Mouse (Mus musculus) kidney, embryonic 14.5 days (tissue): Measurements from ENCODE around the gene Phlda2. TPM values are rescaled to one million over a fixed set of nuclear protein-coding genes. Genes with fewer than 3 reads are reported as not detected.

Experiments
- ATAC-seq: fragments of 200-750 bp; cut with Nextera tagmentation; 2 replicates; pipeline ENCODE4 v1.8.0; 2017; ENCODE audit warnings: moderate number of reproducible peaks, mild to moderate bottlenecking, moderate TSS enrichment, moderate library complexity; ENCODE audit not compliant: low FRiP score, low TSS enrichment
- H3K27ac ChIP-seq: fragments of 300-500 bp; sonication (generic); 2 replicates; pipeline ENCODE4 v1.5.1; 2014; ENCODE audit warnings: low read depth, mild to moderate bottlenecking, low read length, moderate library complexity, mixed read lengths
- H3K27me3 ChIP-seq: fragments of 300-500 bp; sonication (generic); 2 replicates; pipeline ENCODE4 v1.6.1; 2014; ENCODE audit warnings: mild to moderate bottlenecking, low read length; ENCODE audit not compliant: control insufficient read depth, insufficient read depth
- H3K36me3 ChIP-seq: fragments of 300-500 bp; sonication (generic); 2 replicates; pipeline ENCODE4 v1.6.1; 2014; ENCODE audit warnings: low read length, mixed read lengths; ENCODE audit not compliant: control insufficient read depth, insufficient read depth
- H3K4me1 ChIP-seq: fragments of 300-500 bp; sonication (generic); 2 replicates; pipeline ENCODE4 v1.6.1; 2014; ENCODE audit warnings: low read length, mixed read lengths; ENCODE audit not compliant: control insufficient read depth, insufficient read depth
- H3K4me2 ChIP-seq: fragments of 300-500 bp; sonication (generic); replicated peaks from 2 replicates; pipeline ENCODE4 v1.6.1; 2014; ENCODE audit warnings: low read depth, mild to moderate bottlenecking, low read length
- H3K4me3 ChIP-seq: fragments of 300-500 bp; sonication (generic); 2 replicates; pipeline ENCODE4 v1.5.1; 2014; ENCODE audit warnings: mild to moderate bottlenecking, low read length
- H3K9ac ChIP-seq: fragments of 300-500 bp; sonication (generic); 2 replicates; pipeline ENCODE4 v1.6.1; 2014; ENCODE audit warnings: low read depth, mild to moderate bottlenecking, low read length, moderate library complexity
- H3K9me3 ChIP-seq: fragments of 300-500 bp; sonication (generic); 2 replicates; pipeline ENCODE4 v1.6.1; 2016; ENCODE audit warnings: low read length; ENCODE audit not compliant: control insufficient read depth
- WGBS: fragments of 180-500 bp; shearing (Covaris S2); extraction: QIAGEN DNeasy Blood & Tissue Kit; methylation state at CpG from one replicate; pipeline ENCODE4 v1.1.7; 2014; 5-methylcytosine and 5-hydroxymethylcytosine counted together
- polyA plus RNA-seq: library from polyadenylated mRNA; unstranded; fragments of >200 nt; fragmentation: Nextera tagmentation; extraction: Ambion mirVana; gene quantifications from 2 replicates; pipeline ENCODE4 v1.2.1, GENCODE M21; 2014

The Phlda2 gene
- polyA plus RNA-seq, 1 experiment from 2014 or later = 7.3 TPM

DNA sequence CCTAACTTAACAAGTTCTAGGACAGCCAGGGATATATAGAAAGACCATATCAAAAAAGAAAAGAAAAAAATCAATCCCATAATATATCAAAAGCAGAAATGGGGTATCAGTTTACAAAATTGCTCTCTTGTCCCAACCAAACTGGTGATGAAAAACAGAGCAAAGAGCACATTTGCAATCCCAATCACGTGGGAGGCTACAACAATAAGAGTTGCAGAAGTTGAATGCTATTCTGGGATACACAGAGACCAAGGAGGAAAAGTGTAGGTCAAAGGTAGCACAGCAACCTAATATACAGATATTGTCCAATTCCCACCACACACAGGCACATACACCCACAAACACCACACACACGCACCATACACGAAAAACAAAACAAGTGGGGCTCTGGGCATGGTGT lies 33.3 kb upstream of the Phlda2 start:
- Histone ChIP-seq H3K9ac (no peak overlapping the region), H3K4me1 (no peaks in the 10 kb centered on the region)
- WGBS = 87% methylated on average over 3 of the region's 3 CpGs

GRCm38 (mm10) chr7:143533284-143533683 lies 30.3 kb upstream of the Phlda2 start:
- 86% methylated on average over 2 of the region's 2 CpGs for WGBS
- no peak for ATAC-seq
- Histone ChIP-seq H3K36me3 (peaks cover 100% of the 10 kb centered on the region), H3K4me2 (no peak overlapping the region), H3K4me3 (no peak overlapping the region), H3K9ac (no peak overlapping the region), H3K27ac (no peak overlapping the region), H3K4me1 (no peaks in the 10 kb centered on the region), H3K27me3 (no peaks in the 10 kb centered on the region), H3K9me3 (no peaks in the 10 kb centered on the region)

More for the DNA sequence above, 33.3 kb upstream of the Phlda2 start:
- Histone ChIP-seq H3K4me3 (no peak overlapping the region), H3K36me3 (peaks cover 92% of the 10 kb centered on the region), H3K4me2 (no peak overlapping the region), H3K9me3 (no peaks in the 10 kb centered on the region), H3K27me3 (no peaks in the 10 kb centered on the region), H3K27ac (no peak overlapping the region)
- no peak for ATAC-seq

GRCm38 (mm10) chr7:143532410-143532809 lies 29.5 kb upstream of the Phlda2 start:
- no peak overlapping the region for H3K9ac ChIP-seq
- WGBS = 92% methylated on average over 1 of the region's 1 CpGs

GRCm38 (mm10) chr7:143519333-143519732 lies 16.4 kb upstream of the Phlda2 start:
- no peak overlapping the region for H3K4me2 ChIP-seq
- no peaks in the 10 kb centered on the region for H3K9me3 ChIP-seq
- no peaks in the 10 kb centered on the region for H3K27me3 ChIP-seq
- peaks cover 93% of the 10 kb centered on the region for H3K36me3 ChIP-seq
- no peak for ATAC-seq
- H3K9ac ChIP-seq = no peak overlapping the region
- 68% methylated on average over 4 of the region's 4 CpGs for WGBS
- no peak overlapping the region for H3K27ac ChIP-seq
- H3K4me1 ChIP-seq = no peaks in the 10 kb centered on the region
- H3K4me3 ChIP-seq = no peak overlapping the region

More at GRCm38 (mm10) chr7:143532410-143532809, 29.5 kb upstream of the Phlda2 start:
- ATAC-seq = no peak
- H3K27ac ChIP-seq = no peak overlapping the region
- H3K4me1 ChIP-seq = no peaks in the 10 kb centered on the region
- no peak overlapping the region for H3K4me3 ChIP-seq
- peaks cover 100% of the 10 kb centered on the region for H3K36me3 ChIP-seq
- H3K27me3 ChIP-seq = no peaks in the 10 kb centered on the region
- H3K9me3 ChIP-seq = no peaks in the 10 kb centered on the region
- no peak overlapping the region for H3K4me2 ChIP-seq

DNA sequence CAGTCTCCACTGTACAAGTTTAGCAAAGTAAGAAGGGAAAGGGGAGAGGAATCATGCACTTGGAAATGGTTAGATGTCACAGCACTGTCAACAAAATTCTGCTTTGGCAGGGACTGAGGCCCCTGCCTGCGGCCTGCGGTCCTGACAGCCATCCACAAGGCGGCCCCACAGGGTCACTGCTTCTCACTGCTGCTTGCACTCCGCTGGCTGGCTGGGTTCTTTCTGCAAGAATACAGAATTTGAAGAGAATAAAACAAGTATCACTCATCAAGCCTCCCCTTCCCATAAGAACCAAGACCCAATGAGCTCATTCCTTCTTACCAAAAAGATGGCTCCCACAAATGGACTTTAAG lies 11.4 kb upstream of the Phlda2 start:
- no peaks in the 10 kb centered on the region for H3K27me3 ChIP-seq
- no peak overlapping the region for H3K4me3 ChIP-seq
- 96% methylated on average over 4 of the region's 4 CpGs for WGBS
- H3K27ac ChIP-seq = no peak overlapping the region
- no peaks in the 10 kb centered on the region for H3K4me1 ChIP-seq
- peaks cover 64% of the 10 kb centered on the region for H3K36me3 ChIP-seq
- no peak overlapping the region for H3K9ac ChIP-seq
- ATAC-seq = no peak
- no peaks in the 10 kb centered on the region for H3K9me3 ChIP-seq
- no peak overlapping the region for H3K4me2 ChIP-seq

- H3K27ac ChIP-seq = no peak overlapping the region
- 91% methylated on average over 10 of the region's 10 CpGs for WGBS
- no peaks in the 10 kb centered on the region for H3K4me1 ChIP-seq
- no peak overlapping the region for H3K4me2 ChIP-seq
- no peaks in the 10 kb centered on the region for H3K9me3 ChIP-seq
- no peaks in the 10 kb centered on the region for H3K27me3 ChIP-seq
- peaks cover 59% of the 10 kb centered on the region for H3K36me3 ChIP-seq
- no peak overlapping the region for H3K4me3 ChIP-seq
- H3K9ac ChIP-seq = no peak overlapping the region
- no peak for ATAC-seq
Observed at GRCm38 (mm10) chr7:143513763-143514415, 10.9 kb upstream of the Phlda2 start.

DNA sequence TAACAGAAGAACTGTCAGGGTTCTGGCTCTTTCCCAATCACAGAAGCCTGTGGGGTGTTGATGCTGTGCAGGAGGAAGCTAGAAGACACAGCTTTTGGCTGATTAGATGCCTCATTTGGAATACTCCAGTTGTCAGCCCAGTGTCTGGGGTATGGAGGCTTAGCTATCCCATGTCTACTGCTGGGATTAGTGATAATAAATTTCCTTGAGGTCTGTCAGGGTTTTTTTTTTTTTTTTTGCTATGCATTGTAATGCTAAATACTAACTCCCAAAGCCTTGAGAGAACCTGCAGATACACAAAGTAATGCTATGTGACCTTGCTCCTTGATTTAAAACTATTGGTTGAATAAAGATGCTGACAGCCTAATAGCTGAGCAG lies 8.4 kb upstream of the Phlda2 start:
- no peaks in the 10 kb centered on the region for H3K4me1 ChIP-seq
- H3K4me3 ChIP-seq = no peak overlapping the region
- H3K27me3 ChIP-seq = no peaks in the 10 kb centered on the region
- no peaks in the 10 kb centered on the region for H3K9me3 ChIP-seq
- H3K9ac ChIP-seq = no peak overlapping the region
- no peak overlapping the region for H3K27ac ChIP-seq
- ATAC-seq = no peak
- no peak overlapping the region for H3K4me2 ChIP-seq
- H3K36me3 ChIP-seq = peaks cover 33% of the 10 kb centered on the region

DNA sequence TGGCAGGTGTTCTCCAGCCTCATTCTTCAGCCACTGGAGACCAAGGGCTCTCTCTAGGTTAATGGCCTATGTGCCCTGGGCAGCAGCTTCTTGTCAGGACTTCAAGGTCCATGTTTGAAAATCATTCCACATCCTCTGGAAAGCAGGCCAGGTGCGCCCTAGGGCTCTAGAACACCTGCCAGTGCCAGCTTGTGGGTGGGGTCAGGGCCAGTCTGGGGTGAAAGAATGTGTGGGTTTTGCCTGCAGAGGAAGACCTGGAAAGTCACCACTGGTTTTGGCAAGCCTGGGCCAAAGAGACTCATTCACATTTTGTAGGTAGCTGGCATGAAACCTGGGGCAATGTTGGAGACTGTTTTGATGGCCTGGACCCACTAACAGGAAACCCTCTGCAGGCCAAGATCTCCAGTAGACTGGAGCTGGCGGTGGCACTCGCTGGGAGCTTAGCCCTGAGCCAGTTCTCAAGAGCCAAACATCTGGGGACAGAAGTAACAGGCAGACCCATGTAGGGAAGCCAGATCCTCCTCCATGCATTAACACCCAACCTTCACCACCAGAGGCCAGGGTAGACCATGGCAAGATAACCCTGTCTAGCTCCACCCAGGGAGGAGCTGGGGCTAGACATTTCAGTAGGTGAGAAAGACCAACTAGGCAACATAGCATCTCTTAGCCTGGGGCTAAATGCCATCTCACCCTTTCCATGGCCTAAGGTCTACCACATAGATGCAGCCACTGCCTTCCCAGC lies 7.8 kb upstream of the Phlda2 start:
- ATAC-seq = no peak
- WGBS = 94% methylated on average over 3 of the region's 3 CpGs
- no peak overlapping the region for H3K4me3 ChIP-seq

DNA sequence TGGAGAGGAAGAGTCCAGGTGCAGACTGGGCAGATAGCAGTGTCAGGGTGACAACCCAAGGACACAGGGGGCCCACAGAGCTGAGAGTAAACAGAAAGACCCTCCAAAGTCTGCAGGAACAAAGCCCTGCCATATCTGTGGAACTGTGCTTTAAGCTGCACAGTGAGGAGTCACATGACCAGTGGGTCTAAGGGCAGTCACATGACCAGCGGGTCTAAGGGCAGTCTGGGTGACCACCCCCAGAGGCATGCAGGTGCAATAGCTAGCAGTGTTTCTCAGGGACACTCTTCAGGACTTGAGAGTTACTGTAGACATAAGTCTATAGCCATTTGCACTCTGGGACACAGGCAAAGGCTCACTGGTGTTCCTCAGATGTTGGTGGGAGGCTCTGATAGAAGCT lies 6.6 kb upstream of the Phlda2 start:
- peaks cover 3% of the 10 kb centered on the region; the same call in 1 of the 2 replicates for H3K27me3 ChIP-seq
- H3K4me3 ChIP-seq = no peak overlapping the region
- no peak overlapping the region for H3K4me2 ChIP-seq
- H3K9me3 ChIP-seq = no peaks in the 10 kb centered on the region
- WGBS = 77% methylated on average over 1 of the region's 1 CpGs
- H3K4me1 ChIP-seq = no peaks in the 10 kb centered on the region
- no peak for ATAC-seq
- no peak overlapping the region for H3K9ac ChIP-seq
- H3K36me3 ChIP-seq = peaks cover 16% of the 10 kb centered on the region
- no peak overlapping the region for H3K27ac ChIP-seq

More for the DNA sequence above, 7.8 kb upstream of the Phlda2 start:
- Histone ChIP-seq H3K9ac (no peak overlapping the region), H3K9me3 (no peaks in the 10 kb centered on the region), H3K4me1 (no peaks in the 10 kb centered on the region), H3K4me2 (no peak overlapping the region), H3K27ac (no peak overlapping the region), H3K36me3 (peaks cover 28% of the 10 kb centered on the region), H3K27me3 (no peaks in the 10 kb centered on the region)
